Mouse (Mus musculus) right cerebral cortex, adult 2 months (tissue): ENCODE measurements around the gene Abcc4.
A peak's percentile ranks its signal among the peaks of the same experiment; 100 is the strongest.

Experiments
- DNase-seq, 2 experiments: peaks; one replicate each; pipeline ENCODE4 v3.0.0; 2021 to 2022; ENCODE audit warnings: low spot score in 2 of 2

Abcc4 gene

DNA sequence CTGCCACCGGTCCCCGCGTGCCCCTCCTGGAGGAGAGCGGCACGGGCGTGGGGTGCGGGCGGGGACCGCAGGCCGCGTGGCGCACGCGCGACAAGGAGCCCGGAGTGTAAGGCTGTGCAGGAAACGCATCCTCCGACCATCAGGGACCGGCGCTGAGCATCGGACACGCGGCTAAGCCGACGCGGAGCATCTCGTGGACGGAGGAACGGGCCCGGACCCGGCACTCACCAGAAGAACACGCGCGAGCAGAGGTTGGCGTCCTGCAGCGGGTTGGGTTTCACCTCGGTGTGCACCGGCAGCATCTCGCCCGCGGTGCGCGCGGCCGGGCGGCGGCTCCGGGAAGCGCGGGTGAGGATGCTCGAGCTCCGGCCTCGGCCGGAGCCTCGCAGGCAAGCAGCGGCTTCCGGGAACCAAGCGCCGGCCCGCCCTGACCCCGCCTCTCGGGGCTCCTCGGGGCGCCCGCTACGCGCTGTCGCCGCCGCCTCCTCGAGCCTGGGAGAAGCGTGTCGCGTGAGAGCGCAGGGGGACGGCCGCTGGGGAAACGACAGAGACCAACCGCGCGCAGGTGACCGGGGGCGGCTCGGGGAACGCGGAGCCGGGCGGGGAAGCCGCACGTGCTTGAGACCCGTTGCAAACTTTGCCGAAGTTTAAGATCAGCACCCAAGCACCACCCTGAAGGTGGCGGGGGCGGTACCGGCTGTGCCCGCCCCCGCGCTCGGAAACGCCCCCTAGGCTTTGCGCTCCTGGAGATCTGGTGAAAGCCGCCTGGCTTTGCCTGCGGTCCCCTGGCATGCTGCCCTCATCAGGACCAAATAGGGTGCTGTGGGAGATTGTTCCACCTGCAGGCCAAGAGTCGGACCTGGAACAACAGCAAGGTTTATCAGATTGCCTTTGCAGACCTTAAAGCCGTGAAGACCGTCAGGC, at the start of gene Abcc4:
Gene Abcc4, minus strand, starts transcription at position 412 of the 924 bp plus-strand sequence.
- DNase-seq: peak; percentile 59 to 63

DNA sequence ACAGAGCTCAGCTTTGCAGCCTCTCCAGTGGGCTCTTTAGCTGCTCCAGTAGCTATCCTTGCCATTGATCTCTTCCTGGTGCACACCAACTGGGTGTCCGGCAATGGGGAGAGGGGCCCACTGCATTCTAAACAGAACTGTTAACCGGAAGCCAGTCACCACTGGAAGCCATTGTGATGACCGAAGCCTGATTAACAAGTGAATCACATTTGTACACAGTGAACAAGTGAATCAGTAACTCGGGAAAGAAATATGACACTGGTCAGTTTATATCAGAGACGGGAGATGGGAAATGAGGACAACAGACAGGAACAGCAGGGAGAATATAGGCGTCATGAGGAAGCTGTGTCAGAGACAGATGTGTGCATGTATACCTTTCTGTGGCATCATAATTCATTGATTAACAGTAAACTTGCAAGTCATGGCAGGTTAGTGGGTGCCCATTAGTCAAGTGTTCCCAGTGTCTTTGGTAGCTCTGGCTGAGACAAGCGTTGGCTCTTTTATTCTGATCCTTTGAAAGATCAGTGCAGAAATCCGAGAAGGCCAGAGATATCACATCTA, 45.3 kb upstream of the Abcc4 start:
- DNase-seq: no peak

DNA sequence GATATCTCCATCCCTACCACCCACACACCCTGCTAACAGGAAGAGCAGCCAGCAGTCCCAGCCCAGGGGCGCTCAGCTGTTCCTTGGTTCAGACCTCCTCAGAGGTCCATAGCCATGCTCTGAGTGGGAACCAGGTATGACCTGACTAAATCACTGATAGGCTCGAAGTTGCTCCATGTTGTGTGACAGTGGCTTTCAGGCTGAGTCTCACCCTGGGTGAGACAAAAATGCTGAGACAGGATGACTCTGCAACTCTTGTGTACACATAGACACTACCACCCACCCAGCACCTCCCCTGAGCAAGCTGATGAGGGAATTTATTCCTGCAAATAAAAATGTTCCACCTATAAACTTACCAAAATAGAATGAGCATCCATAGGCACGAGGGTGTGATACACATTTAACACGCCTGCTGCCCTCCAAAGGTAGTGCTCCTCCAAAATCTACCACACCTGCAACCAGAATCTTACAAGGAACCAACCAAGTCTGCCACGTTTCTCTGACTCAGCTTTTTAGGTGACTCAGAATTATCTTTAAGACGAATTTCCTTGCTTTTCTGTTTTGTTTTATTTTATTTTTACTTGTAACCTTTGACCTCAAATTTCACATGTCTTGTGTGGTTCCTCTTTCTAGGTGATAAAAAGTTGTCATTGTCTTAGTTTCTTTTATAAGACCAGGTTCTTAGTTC, 44.6 kb upstream of the Abcc4 start:
- DNase-seq: peak; percentile 38 to 44

DNA sequence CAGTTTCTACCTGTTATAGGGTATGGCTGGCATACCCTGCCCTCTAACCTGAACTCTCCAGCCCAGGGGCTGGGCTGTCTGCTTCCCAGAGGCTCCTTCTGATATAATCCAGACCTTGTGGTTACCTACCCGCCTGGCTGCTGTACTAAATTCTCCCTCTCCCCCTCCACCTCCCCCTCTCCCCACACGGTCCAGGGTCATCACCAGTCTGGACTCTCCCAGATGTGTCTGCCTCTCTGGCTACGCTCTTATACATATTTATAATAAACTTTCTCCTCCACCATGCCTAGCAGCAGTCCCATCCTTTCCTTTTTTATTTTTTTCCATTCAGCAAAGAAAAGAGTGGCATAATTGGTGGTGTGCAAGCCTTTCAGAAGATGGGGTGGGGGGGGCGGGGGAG, 43.7 kb upstream of the Abcc4 start:
- DNase-seq: no peak

DNA sequence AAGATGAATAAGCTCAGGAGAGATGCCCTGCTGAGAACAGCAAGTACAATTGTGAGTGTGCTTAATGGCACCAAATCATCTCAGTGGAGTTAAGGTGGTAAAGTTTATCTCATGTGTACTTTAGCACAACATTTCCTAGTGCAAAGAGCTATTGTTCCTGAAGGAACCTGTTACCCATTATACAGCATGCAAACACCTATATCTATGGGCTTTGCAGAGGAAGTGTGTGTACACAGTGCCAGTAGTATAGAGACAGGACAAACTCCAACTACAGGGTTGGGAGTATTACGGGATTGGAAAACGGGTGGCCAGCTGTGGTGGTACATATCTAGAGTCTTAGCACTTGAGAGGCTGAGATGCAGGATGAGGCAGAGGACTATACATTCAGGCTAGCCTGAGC, 43.0 kb upstream of the Abcc4 start:
- no peak for DNase-seq

DNA sequence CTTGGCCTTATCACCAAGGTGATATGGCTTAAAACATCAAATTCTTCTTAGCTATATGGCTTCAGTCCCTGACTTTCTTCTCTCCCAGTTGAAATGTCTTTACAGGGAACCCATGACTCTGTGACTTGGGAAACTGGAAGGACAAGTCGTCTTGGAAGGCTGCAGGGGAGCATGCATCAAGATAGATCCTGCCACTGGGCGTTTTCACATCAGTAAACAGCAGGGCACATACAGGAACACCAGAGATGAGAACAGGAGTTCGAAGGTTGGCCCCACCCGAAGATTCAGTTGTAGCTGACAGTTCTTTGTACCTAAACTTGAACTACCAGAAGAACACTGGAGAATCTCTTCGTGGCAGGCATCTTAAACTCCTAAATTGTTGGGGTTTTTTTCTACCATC, 36.8 kb upstream of the Abcc4 start:
- no peak for DNase-seq

DNA sequence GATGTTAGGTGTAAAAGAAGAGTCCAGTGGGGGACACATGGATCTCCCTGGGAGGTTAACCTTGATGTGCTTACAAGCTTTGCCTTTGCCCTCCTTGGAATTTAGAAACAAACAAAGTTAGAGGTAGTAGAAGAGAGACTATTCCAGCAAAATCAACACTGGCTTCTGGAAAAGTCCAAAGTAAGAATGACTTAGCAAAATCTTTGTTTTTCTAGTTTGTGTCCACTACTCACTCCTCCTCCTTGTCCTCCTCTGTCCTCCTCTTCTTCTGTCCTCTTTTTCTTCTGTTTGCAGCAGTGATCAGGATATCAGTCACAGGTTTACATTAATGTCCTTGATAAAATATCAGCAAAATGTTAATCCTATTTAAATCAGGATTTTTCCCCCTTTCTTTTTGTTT, 35.8 kb upstream of the Abcc4 start:
- DNase-seq: no peak

DNA sequence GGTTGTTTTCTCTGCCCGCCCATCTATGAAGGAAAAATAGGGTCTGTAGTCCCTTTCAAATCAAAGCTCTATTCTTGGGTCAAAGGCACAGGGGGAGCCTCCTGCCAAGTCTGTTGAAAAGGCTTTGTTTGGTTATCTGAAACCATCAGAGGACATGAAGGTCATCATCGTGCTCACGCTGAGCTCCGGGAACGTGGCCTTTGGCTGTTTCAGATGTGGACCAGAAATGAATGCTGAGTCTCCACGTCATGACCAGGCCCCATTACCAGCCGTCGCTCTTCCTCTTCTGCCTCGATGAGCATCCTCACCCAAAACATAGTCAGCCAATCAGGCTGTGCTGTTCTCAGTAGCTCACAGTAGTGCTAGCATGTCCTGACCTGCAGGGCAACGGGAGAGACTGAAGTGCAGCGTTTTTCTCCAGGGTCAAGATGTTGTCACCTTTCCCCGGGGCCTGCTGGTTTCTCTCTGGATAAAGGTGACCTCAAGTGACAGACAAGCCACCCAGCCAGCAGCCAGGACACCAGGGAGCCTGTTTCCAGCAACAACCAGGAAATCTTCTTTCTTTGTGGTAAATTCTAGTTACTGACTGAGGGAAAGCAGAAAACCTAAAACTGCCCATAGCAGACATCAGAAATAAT, 31.4 kb upstream of the Abcc4 start:
- DNase-seq: no peak

DNA sequence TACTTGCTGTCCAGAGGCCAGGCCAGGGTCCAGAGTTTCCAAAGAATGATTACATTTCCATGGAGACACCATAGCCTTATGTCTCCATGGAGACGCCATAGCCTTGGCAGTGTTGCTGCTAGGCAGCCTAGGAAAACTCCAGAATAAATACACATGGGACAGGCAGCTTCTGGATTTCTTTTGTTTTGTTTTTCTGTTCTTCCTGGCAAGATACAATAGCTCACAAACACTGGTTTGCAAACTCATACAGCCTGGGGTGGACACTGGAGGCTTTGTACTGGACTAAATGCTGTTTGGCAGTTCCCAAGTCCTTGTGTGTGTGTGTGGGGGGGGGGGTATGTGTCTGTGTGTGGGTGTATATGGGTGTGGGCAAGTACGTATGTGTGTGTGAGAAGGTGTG, 29.1 kb upstream of the Abcc4 start:
- peak in 1 of 2 experiments; percentile 10 for DNase-seq

DNA sequence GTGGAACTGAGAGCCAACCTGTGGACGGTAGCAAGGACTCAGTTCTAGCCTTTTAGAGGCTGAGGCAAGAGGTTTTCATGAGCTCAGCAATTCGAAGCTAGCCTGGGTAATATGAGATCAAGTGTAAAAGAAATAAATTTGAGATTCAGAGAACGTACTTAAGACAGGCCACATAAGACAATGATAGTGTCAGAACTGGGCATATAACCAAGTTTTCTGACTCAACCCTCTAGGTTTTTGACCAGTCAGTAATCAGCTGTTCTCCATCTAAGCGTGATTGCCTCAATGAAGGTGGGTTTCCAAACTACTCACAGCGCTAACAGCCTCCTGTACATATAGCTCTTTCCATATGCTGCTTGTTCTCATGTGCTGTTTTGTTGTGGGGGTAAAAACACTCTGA, 27.1 kb upstream of the Abcc4 start:
- DNase-seq: no peak

DNA sequence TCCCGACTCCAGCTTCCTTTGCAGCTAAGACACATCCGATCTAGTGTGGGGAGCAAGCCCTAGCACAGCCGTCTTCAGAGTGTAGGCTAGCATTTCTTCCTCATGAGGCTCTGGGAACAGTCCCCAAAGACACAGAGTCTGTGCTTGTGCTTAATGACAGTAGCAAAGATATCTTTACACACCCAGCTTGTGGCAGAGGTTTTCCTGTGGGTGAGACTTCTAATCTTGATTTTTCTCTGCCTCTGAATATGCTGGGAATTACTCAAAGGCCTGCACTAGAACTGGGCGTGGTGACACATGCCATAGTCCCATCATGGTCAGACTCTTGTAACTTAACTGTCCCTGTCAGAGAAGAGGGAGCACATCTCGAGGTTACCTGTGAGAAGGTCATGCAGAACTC, 24.6 kb upstream of the Abcc4 start:
- DNase-seq: no peak

DNA sequence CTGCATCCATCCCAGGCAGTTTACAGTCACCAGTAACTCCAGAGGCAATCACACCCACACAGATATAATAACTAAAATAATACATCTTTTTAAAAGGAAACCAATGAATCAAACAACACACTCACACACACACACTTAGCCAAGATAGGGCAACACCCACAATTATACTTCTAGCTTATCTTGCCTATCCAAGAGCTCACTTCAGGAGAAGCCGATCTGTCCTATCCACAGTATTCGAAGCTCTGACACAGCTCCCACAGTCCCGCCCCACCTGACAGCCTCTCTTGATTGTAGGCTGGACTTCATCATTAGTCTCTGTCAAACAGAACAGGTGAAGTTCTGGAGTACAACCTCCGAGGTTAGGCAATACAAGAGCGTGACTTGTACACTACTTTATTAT, 19.4 kb upstream of the Abcc4 start:
- no peak for DNase-seq

DNA sequence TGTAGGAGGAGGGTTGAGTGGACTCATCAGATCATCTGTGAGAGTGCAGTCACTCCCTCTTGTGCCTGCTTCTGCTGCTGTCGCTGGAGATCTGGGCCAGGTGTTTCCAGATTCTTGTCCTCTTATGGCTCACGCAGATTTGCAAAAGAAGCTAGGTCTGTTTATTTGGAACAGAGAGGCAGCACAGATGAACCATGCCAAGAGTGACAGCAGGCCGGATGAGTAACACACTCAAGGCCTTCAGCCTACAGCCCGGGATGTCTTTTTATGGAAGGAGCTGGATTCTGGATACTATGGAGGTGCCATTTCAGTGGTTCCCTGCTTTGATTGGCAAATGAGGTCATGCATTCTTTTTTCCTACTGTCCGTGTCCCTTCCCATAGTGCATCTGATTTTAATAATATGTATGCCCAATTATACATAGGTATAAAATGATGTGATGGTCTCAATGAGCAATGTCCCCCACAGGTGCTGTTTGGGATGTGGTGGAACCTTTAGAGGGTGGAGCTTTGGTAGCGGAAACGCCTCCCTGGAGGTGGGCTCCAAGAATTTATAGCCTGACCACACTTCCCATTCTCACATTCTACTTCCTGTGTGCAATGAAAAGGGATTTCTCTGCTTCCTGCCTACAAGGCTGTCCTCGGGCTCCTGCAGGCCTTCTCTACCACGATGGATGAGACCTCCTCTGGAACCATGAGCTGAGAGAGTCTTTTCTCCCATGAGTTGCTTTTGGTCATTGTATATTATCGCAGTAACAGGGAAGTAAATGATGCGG, 18.1 kb upstream of the Abcc4 start:
- DNase-seq: peak in 1 of 2 experiments; percentile 37

DNA sequence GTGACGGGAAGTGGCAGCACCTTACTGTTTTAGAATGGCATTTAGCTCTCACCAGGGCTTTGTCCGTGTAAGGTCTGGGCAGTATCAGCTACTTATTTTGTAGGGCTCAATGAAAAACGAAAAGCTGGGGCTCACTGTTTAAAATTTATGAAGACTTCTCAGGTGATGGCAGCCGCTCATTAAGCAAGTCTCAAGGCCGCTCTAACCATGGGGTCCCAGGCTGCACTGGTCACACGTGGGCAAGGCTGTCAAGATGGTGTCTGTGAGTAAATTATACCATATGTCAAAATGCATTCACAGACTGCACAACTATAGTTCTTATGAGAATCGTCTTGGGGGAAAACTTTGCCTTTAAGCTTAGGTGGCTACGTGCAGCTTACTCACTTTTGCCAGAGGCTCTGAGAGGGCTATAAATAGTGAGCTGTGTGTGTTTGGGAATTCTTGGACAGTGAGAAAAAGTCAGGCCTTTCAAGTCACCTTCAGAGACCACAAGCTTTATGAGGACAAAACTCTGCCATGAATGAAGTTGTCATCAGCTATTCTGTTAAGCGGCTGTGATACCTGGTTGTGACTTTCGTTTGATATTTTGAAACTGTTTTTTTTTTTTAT, 13.7 kb upstream of the Abcc4 start:
- no peak for DNase-seq

DNA sequence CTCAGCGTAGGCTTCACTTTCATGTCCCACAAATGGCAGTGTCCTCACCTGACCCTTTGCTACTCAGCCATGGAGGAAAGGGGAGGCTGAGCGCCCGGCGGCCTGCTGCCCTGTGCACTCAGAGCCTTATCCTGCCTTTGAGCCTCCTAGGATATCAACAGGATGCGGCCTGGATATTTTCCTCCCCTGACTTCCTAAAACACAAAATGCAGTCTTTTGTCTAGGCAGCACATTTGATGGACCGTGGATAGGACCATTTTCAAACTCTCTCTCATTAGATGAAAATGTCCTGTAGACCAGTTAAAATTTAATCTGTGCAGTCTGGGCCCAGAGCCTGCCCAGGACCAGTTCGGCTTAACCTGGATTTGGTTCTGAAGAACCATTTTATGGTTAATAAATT, 12.6 kb upstream of the Abcc4 start:
- DNase-seq: no peak

DNA sequence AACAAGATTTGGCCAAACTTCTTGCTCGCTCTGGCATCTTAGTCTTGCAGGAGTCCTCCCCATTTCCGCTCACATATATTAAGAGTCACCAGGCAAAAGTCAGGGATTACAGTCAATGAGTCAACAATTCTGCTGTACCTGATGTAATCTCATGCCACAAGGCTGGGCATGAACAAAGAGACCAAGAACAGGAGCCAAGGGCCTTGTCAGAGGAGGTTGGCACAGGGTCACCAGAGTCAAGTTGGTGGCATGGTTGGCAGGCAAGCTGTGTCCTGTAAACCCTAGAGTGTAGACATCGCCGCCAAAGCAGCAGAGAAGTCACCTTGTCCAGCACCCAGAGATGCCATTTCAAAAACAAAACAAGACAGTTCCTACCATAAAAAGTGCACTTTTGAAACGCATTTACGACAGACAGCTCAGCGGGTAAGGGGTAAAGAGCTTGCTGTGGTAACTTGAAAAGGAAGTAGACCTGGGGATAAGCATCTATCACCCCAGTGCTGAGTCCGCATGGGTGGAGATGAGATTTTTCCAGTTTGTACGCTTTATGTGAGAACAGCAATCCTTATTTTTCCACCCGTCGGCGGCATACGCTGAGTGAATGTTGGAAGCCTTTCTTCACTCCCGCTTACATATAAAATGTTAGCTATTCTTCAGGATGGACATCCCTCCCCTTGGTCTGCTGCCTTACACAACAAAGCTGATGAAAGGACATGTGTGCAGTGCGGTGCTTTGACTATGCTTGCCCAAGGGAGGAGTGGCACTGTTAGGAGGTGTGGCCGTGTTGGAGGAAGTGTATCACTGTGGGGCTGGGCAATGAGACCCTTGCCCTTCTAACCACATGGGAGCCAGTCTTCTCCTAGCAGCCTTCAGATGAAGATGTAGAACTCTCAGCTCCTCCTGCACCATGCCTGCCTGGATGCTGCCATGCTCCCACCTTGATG, 10.6 kb upstream of the Abcc4 start:
- DNase-seq: no peak

DNA sequence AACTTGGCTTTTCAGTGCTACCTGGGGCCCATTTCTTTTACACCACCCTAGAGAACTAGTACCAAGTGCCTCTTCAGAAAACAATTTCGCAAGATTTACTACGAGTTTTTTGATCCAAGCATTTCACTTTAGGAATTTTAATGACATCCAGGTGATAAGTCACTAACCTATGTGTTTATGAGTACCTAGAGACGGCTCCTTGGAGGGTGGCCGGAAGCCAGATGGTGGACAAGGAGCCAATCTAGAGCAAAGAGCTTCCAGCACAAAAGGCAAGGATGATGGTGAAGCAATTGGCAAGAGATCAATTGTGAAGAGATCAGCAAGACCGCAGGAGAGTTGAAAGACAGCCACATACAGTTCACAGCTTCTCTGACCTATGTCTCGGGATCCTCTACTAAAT, 8.7 kb upstream of the Abcc4 start:
- no peak for DNase-seq

DNA sequence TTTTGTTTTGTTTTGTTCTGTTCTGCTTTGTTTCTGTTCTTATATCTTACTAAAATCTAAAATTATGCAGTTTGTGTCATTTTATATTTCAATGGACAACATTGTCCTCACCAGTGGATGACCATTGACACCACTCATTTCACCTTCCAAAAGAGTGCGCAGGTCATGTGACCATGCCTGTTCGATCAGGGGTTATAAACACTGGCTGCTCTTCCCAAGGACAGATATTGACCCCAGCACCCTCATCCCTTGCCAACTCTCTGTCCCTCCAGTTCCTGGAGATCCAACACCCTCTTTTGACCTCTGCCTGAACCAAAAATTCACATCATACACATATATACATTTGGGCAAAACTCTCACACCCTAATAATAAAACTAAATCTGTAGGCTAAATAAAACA, 8.3 kb upstream of the Abcc4 start:
- no peak for DNase-seq

DNA sequence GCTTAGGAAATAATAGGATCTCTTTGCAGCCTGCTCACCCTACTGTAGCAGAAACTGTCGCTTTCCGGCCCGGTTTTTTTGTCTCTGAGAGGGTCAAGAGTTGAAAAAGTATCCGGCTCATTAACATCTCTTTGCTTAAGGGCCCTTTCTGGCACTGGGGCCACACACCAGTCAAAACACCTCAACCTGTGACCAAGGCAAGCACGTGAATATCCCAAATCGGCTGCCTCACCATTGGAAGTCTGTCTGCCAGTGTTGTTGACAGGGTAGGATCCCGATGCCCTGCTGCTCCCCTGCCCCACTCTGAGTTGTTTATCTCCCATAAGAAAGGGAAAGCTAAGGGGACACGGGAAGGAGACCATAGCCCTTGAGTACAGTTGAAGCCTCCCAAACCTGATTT, 7.8 kb upstream of the Abcc4 start:
- DNase-seq: no peak

DNA sequence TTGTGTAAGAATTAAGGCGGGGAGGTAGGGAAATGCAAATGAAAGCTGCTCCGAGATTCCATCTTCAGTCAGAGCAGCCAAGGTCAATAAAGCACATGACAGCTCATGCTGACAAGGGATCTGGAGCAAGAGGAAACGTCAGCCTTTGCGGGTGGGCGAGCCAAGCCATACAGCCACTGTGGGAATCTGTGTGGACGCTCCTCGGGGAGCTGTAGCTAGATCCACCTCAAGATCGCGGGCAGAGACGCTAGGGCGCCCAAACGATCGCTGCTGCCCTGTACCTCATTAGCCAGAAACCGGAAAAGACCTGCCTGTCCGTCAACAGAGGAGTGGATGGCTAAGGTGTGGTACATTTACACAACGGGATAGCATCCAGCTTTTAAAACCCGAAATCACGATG, 7.4 kb upstream of the Abcc4 start:
- DNase-seq: no peak
